Mouse (Mus musculus) CD8-positive naive resting alpha-beta T cell, adult 57 days (primary cell): ENCODE results near the gene Gm7861. TPM values are rescaled to one million over a fixed set of nuclear protein-coding genes. Genes with fewer than 3 reads are reported as not detected.

Source experiments
- total RNA-seq: library from RNA; stranded (reverse); gene quantifications from one replicate; pipeline ENCODE4 v1.2.4, GENCODE M21; 2023

Gene Gm7861
- total RNA-seq: not detected

GRCm38 (mm10) chr8:21594408-21594807 lies at the start of gene Gm7861:
Gene Gm7861 (minus strand): TSS chr8:21594508.

GRCm38 (mm10) chr8:21617883-21618282 lies 23.6 kb upstream of the Gm7861 start, which contains the start of gene Defa26:
Gene Defa26 (plus strand): TSS chr8:21618183.

GRCm38 (mm10) chr8:21582706-21583105 lies 11.6 kb downstream of the Gm7861 start, which contains the start of gene Defa28:
Gene Defa28 (plus strand): TSS chr8:21583006.

DNA sequence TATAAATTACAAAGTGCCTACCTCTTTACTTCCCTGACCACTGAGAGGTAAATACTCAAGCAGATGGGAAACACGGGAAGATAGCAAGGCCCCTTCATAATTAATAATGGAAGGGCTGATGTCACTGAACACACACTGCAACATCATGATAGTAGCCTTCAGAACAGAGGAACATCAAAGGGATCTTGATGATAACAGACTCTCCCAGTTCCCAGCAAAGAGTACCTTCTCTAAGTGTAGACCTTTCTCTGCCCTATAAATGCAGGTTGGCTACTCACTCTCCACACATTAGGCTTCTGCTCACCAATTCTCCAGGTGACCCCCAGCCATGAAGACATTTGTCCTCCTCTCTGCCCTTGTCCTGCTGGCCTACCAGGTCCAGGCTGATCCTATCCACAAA lies 29.2 kb downstream of the Gm7861 start, which contains the start of gene Defa37:
Gene Defa37 (plus strand): TSS at position 301 of the 400 bp plus-strand sequence.

Other genes with a start within 250 kb of the Gm7861 start
- not detected for gene Defa2, start 216.0 kb downstream of the Gm7861 start, total RNA-seq
- gene Defa33, start 202.7 kb downstream of the Gm7861 start, total RNA-seq: not detected
- not detected for gene Defa36, start 167.1 kb downstream of the Gm7861 start, total RNA-seq
- not detected for gene Gm7849, start 137.9 kb downstream of the Gm7861 start, total RNA-seq
- gene Defa20, start 85.2 kb downstream of the Gm7861 start, total RNA-seq: not detected
- gene Defa32, start 65.5 kb downstream of the Gm7861 start, total RNA-seq: not detected
- not detected for gene Defa37, start 29.1 kb downstream of the Gm7861 start, total RNA-seq
- not detected for gene Defa28, start 11.5 kb downstream of the Gm7861 start, total RNA-seq
- gene Defa26, start 23.7 kb upstream of the Gm7861 start, total RNA-seq: not detected
- gene Defa17, start 61.3 kb upstream of the Gm7861 start, total RNA-seq: not detected
- gene Defa34, start 71.3 kb upstream of the Gm7861 start, total RNA-seq: not detected
- not detected for gene AY761184, start 109.1 kb upstream of the Gm7861 start, total RNA-seq
- gene Defa24, start 140.0 kb upstream of the Gm7861 start, total RNA-seq: not detected
- gene Defb50, start 229.0 kb upstream of the Gm7861 start, total RNA-seq: not detected
- gene Defb2, start 245.4 kb upstream of the Gm7861 start, total RNA-seq: not detected